Mouse (Mus musculus): Measurements from ENCODE around the gene Sstr2. TPM values are rescaled to one million over a fixed set of nuclear protein-coding genes. Genes with fewer than 3 reads are reported as not detected.

Sstr2 gene
- total and polyA plus RNA-seq, 3 experiments: 0.77 to 0.82 TPM; not detected in 1

GRCm38 (mm10) chr11:113654105-113654504 lies 35.0 kb downstream of the Sstr2 start:
- TF ChIP-seq MAX (IDR thresholded peaks at IDR 0.05; ENCODE audit: low read length) (no peak), TBP (IDR thresholded peaks at IDR 0.05; ENCODE audit: low read depth, low read length) (no peak), USF1 (IDR thresholded peaks at IDR 0.05; ENCODE audit: low read depth, low read length) (no peak), CHD2 (IDR thresholded peaks at IDR 0.05; ENCODE audit: low read length) (no peak), POLR2AphosphoS2 (IDR thresholded peaks at IDR 0.05; ENCODE audit: low read length) (no peak), RCOR1 (IDR thresholded peaks at IDR 0.05; ENCODE audit: low read depth, low read length) (no peak), SMC3 (IDR thresholded peaks at IDR 0.05; ENCODE audit: low read depth, low read length) (no peak), POLR2A (IDR thresholded peaks at IDR 0.05; ENCODE audit: control insufficient read depth in 1 of 2, insufficient read depth in 1 of 2, low read depth in 1 of 2, low read length in 2 of 2, poor library complexity in 1 of 2) (no peak), EP300 (IDR thresholded peaks at IDR 0.05; ENCODE audit: low read depth in 1 of 2, low read length in 2 of 2) (no peak), TCF12 (IDR thresholded peaks at IDR 0.05; ENCODE audit: low read depth, low read length) (no peak), TAL1 (IDR thresholded peaks at IDR 0.05; ENCODE audit: low read length) (no peak), KAT2A (conservative IDR thresholded peaks at IDR 0.05; ENCODE audit: low read depth, low read length) (no peak)
- Histone ChIP-seq H3K36me3 (ENCODE audit: control insufficient read depth in 1 of 2, insufficient read depth in 2 of 2, low read length in 2 of 2) (peaks cover 10 to 12% of the 10 kb centered on the region in 2 experiments; a peak in 3 of 4 replicates), H3K79me2 (ENCODE audit: control insufficient read depth, insufficient read depth, low read length, poor library complexity) (peaks cover 11% of the 10 kb centered on the region), H3K4me1 (ENCODE audit: control insufficient read depth in 1 of 2, insufficient read depth in 2 of 2, low read length in 2 of 2) (peaks cover 7 to 10% of the 10 kb centered on the region in 2 experiments), H3K9me3 (replicated peaks; ENCODE audit: insufficient read depth, low read length) (no peaks in the 10 kb centered on the region), H3K27me3 (ENCODE audit: control insufficient read depth in 1 of 2, insufficient read depth in 2 of 2, low read length in 2 of 2) (no peaks in the 10 kb centered on the region), H3K27ac (ENCODE audit: control insufficient read depth, low read depth, low read length) (no peak overlapping the region), H3K9ac (ENCODE audit: control insufficient read depth, low read depth, low read length, poor library complexity, severe bottlenecking) (no peak overlapping the region), H3K4me3 (ENCODE audit: control insufficient read depth in 1 of 2, insufficient read depth in 1 of 2, low read depth in 2 of 2, low read length in 2 of 2) (no peak overlapping the region)
- no peak for DNase-seq (ENCODE audit: low read depth, low spot score)

GRCm38 (mm10) chr11:113654561-113655270 lies 35.6 kb downstream of the Sstr2 start:
- no peak for TF ChIP-seq ZNF384 (IDR thresholded peaks at IDR 0.05; ENCODE audit: low read depth, low read length)
- TF ChIP-seq RAD21 (IDR thresholded peaks at IDR 0.05; ENCODE audit: low read depth, low read length): no peak
- no peak for TF ChIP-seq ELF1 (IDR thresholded peaks at IDR 0.05; ENCODE audit: low read depth, low read length)
- TF ChIP-seq MYB (IDR thresholded peaks at IDR 0.05; ENCODE audit: low read depth, low read length): no peak
- no peak for TF ChIP-seq CHD2 (IDR thresholded peaks at IDR 0.05; ENCODE audit: low read length)
- no peak for TF ChIP-seq JUND (IDR thresholded peaks at IDR 0.05; ENCODE audit: low read depth, low read length)
- no peak for TF ChIP-seq USF1 (IDR thresholded peaks at IDR 0.05; ENCODE audit: low read depth, low read length)
- TF ChIP-seq HCFC1 (IDR thresholded peaks at IDR 0.05; ENCODE audit: low read depth, low read length): no peak
- no peak for TF ChIP-seq ETS1 (IDR thresholded peaks at IDR 0.05; ENCODE audit: low read depth, low read length)
- TF ChIP-seq BHLHE40 (IDR thresholded peaks at IDR 0.05; ENCODE audit: borderline replicate concordance, low read depth, low read length): no peak
- no peak for TF ChIP-seq POLR2A (IDR thresholded peaks at IDR 0.05; ENCODE audit: control insufficient read depth in 1 of 2, insufficient read depth in 1 of 2, low read depth in 1 of 2, low read length in 2 of 2, poor library complexity in 1 of 2)
- no peak for TF ChIP-seq RCOR1 (IDR thresholded peaks at IDR 0.05; ENCODE audit: low read depth, low read length)
- TF ChIP-seq MEF2A (IDR thresholded peaks at IDR 0.05; ENCODE audit: extremely low read depth, insufficient replicate concordance, low read depth, low read length, poor library complexity, severe bottlenecking): no peak
- no peak for TF ChIP-seq SMC3 (IDR thresholded peaks at IDR 0.05; ENCODE audit: low read depth, low read length)
- TF ChIP-seq TBP (IDR thresholded peaks at IDR 0.05; ENCODE audit: low read depth, low read length): no peak
- Histone ChIP-seq H3K36me3 (ENCODE audit: control insufficient read depth in 1 of 2, insufficient read depth in 2 of 2, low read length in 2 of 2) (peaks cover 10 to 12% of the 10 kb centered on the region in 2 experiments; a peak in 3 of 4 replicates), H3K9ac (ENCODE audit: control insufficient read depth, low read depth, low read length, poor library complexity, severe bottlenecking) (no peak overlapping the region), H3K27me3 (ENCODE audit: control insufficient read depth in 1 of 2, insufficient read depth in 2 of 2, low read length in 2 of 2) (no peaks in the 10 kb centered on the region), H3K79me2 (ENCODE audit: control insufficient read depth, insufficient read depth, low read length, poor library complexity) (peaks cover 8% of the 10 kb centered on the region), H3K4me1 (ENCODE audit: control insufficient read depth in 1 of 2, insufficient read depth in 2 of 2, low read length in 2 of 2) (peaks cover 7 to 10% of the 10 kb centered on the region in 2 experiments), H3K4me3 (ENCODE audit: control insufficient read depth in 1 of 2, insufficient read depth in 1 of 2, low read depth in 2 of 2, low read length in 2 of 2) (no peak overlapping the region), H3K9me3 (replicated peaks; ENCODE audit: insufficient read depth, low read length) (no peaks in the 10 kb centered on the region), H3K27ac (ENCODE audit: control insufficient read depth, low read depth, low read length) (no peak overlapping the region)
- DNase-seq (ENCODE audit: low read depth, low spot score): no peak

All from MEL (cell line).